Mouse (Mus musculus): ENCODE measurements around the gene Gm21887. TPM values are rescaled to one million over a fixed set of nuclear protein-coding genes. Genes with fewer than 3 reads are reported as not detected.
"Not testable (repeated sequence)": the region's sequence is repeated elsewhere in the genome, so short reads cannot be mapped to it uniquely, and the experiment has no call there.

Gene Gm21887
- total RNA-seq, 2 experiments from 2014 or later, result 31.6 to 43.1 TPM

- peak; percentile 100 for DNase-seq
Measured at GRCm38 (mm10) chrX:169997854-169998456, 11.5 kb upstream of the Gm21887 start.

- not testable (repeated sequence) for DNase-seq
Measured at GRCm38 (mm10) chrX:169998559-169999219, 10.8 kb upstream of the Gm21887 start.

- peak; percentile 41 for DNase-seq
Measured at GRCm38 (mm10) chrX:169999226-169999883, 10.1 kb upstream of the Gm21887 start.

GRCm38 (mm10) chrX:169999912-170000641 lies 9.4 kb upstream of the Gm21887 start:
- DNase-seq, result not testable (repeated sequence)

DNA sequence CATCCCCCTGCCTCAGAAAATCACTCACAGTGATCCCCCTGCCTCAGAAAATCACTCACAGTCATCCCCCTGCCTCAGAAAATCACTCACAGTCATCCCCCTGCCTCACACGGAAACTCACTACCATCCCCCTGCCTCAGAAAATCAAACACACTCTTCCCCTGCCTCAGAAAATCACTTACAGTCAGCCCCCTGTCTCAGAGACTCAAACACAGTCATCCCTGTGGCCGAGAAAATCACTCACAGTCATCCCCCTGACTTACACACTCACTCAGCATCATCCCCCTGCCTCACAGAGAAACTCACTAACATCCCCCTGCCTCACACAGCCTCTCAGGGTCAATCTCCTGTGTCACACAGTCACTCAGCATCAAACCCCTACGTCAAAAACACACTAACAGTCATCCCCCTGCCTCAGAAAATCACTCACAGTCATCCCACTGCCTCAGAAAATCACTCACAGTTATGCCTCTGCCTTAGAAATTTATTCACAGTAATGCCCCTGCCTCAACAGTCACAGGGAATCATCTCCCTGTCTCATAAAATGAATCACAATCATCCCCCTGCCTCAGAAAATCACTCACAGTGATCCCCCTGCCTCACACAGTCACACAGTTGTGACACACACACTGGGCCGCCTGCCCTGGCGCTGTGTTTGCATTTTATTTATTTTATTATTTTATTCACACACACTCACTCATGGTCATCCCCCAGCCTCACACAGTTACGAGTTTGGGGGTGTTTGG lies 8.6 kb upstream of the Gm21887 start:
- DNase-seq, result not testable (repeated sequence)

DNA sequence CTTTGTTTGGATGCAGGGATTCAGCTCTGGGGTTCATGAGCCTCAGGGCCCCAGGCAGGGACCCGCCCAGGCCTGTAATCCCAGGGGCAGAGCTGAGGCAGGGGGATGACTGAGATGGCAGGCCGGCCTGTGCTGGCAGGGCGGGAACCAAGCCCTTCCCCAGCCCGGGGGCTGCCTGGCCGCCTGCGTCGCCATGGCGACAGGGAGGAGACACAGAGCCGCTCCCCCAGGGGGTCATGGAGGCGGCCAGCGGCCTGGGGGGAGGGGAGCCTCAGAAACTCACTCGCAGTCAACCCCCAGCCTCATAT lies 8.1 kb upstream of the Gm21887 start:
- not testable (repeated sequence) for DNase-seq

DNA sequence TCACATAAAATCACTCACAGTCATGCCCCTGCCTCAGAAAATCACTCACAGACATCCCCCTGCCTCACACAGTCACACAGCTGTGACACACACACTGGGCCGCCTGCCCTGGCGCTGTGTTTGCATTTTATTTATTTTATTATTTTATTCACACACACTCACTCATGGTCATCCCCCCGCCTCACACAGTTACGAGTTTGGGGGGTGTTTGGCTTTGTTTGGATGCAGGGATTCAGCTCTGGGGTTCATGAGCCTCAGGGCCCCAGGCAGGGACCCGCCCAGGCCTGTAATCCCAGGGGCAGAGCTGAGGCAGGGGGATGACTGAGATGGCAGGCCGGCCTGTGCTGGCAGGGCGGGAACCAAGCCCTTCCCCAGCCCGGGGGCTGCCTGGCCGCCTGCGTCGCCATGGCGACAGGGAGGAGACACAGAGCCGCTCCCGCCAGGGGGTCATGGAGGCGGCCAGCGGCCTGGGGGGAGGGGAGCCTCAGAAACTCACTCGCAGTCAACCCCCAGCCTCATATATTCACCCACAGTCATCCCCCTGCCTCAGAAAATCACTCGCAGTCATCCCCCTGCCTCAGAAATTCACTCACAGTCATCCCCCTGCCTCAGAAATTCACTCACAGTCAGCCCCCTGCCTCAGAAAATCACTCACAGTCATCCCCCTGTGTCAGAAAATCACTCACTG lies 6.8 kb upstream of the Gm21887 start:
- DNase-seq, result peak; percentile 59

GRCm38 (mm10) chrX:170003536-170003935 lies 5.9 kb upstream of the Gm21887 start:
- not testable (repeated sequence) for DNase-seq

DNA sequence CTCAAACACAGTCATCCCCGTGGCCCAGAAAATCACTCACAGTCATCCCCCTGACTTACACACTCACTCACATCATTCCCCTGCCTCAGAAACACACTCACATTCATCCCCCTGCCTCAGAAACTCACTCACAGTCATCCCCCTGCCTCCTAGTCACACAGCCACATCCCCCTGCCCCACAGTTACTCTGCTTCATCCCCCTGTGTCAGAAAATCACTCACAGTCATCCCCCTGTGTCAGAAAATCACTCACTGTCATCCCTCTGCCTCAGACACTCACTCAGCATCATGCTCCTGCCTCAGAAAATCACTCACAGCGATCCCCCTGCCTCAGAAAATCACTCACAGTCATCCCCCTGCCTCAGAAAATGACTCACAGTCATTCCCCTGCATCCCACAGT lies 5.2 kb upstream of the Gm21887 start:
- DNase-seq, result not testable (repeated sequence)

GRCm38 (mm10) chrX:170004793-170005192 lies 4.7 kb upstream of the Gm21887 start:
- not testable (repeated sequence) for DNase-seq

DNA sequence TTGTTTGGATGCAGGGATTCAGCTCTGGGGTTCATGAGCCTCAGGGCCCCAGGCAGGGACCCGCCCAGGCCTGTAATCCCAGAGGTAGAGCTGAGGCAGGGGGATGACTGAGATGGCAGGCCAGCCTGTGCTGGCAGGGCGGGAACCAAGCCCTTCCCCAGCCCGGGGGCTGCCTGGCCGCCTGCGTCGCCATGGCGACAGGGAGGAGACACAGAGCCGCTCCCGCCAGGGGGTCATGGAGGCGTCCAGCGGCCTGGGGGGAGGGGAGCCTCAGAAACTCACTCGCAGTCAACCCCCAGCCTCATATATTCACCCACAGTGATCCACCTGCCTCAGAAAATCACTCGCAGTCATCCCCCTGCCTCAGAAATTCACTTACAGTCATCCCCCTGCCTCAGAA lies 4.3 kb upstream of the Gm21887 start:
- DNase-seq, result peak; percentile 54

- not testable (repeated sequence) for DNase-seq
Measured at GRCm38 (mm10) chrX:170005695-170006297, 3.7 kb upstream of the Gm21887 start.

DNA sequence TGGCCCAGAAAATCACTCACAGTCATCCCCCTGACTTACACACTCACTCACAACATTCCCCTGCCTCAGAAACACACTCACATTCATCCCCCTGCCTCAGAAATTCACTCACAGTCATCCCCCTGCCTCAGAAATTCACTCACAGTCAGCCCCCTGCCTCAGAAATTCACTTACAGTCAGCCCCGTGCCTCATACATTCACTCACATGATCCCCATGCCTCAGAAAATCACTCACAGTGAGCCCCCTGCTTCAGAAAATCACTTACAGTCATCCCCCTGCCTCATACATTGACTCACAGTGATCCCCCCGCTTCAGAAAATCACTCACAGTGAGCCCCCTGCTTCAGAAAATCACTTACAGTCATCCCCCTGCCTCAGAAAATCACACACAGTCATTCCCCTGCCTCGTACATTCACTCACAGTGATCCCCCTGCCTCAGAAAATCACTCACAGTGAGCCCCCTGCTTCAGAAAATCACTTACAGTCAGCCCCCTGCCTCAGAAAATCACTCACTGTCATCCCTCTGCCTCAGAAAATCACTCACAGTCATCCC lies 2.7 kb upstream of the Gm21887 start:
- not testable (repeated sequence) for DNase-seq

GRCm38 (mm10) chrX:170007375-170008178 lies 1.9 kb upstream of the Gm21887 start:
- not testable (repeated sequence) for DNase-seq

- DNase-seq, result not testable (repeated sequence)
Measured at GRCm38 (mm10) chrX:170008179-170008467, 1.3 kb upstream of the Gm21887 start.

DNA sequence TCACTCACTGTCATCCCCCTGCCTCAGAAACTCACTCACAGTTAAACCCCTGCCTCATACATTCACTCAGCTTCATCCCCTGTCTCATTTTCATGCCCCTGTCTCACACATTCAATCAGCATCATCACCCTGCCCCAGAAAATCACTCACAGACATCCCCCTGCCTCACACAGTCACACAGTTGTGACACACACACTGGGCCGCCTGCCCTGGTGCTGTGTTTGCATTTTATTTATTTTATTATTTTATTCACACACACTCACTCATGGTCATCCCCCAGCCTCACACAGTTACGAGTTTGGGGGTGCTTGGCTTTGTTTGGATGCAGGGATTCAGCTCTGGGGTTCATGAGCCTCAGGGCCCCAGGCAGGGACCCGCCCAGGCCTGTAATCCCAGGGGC lies 875 bp upstream of the Gm21887 start:
- DNase-seq, result not testable (repeated sequence)

DNA sequence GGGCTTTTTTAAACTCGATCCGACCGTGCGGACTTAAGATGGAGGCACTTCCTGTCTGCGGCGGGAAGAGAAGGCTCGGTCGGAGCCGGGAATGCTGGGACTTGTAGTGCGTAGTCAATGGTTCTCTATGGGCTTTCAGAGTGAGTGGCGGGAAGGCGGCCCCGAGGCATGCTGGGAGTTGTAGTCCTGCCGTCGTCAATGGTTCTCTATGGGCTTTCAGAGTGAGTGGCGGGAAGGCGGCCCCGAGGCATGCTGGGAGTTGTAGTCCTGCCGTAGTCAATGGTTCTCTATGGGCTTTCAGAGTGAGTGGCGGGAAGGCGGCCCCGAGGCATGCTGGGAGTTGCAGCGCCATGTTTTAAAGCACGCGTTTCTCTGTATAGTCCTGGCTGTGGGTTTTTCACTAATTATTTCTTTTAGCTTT lies 352 bp downstream of the Gm21887 start:
- peak; percentile 100 for DNase-seq

GRCm38 (mm10) chrX:170010581-170011528 lies 1.4 kb downstream of the Gm21887 start:
- peak; percentile 65 for DNase-seq

GRCm38 (mm10) chrX:170011529-170011879 lies 2.0 kb downstream of the Gm21887 start:
- not testable (repeated sequence) for DNase-seq
